Mouse (Mus musculus) embryonic fibroblast, embryonic 13.5 days (primary cell): ENCODE measurements around the gene 1700020L24Rik. TPM values are rescaled to one million over a fixed set of nuclear protein-coding genes. Genes with fewer than 3 reads are reported as not detected.

Source experiments
- H3K27ac ChIP-seq: 2 replicates; pipeline ENCODE4 v1.5.1; 2012; ENCODE audit warnings: low read length, control low read depth, inconsistent platforms; ENCODE audit not compliant: insufficient read depth
- H3K4me1 ChIP-seq: 2 replicates; pipeline ENCODE4 v1.6.1; 2011; ENCODE audit warnings: low read length; ENCODE audit not compliant: control insufficient read depth, insufficient read depth
- H3K4me3 ChIP-seq: 2 replicates; pipeline ENCODE4 v1.5.1; 2011; ENCODE audit warnings: mild to moderate bottlenecking, control low read depth, low read length; ENCODE audit not compliant: insufficient read depth
- CTCF ChIP-seq: IDR thresholded peaks from 2 replicates; pipeline ENCODE4 v1.5.1; 2011; ENCODE audit warnings: mild to moderate bottlenecking, control low read depth, low read length, moderate library complexity, borderline replicate concordance; ENCODE audit not compliant: insufficient read depth
- POLR2A ChIP-seq: IDR thresholded peaks from 2 replicates; pipeline ENCODE4 v1.6.1; 2011; ENCODE audit warnings: low read depth, mild to moderate bottlenecking, control low read depth, low read length, moderate library complexity
- polyA plus RNA-seq: library from polyadenylated mRNA; stranded (reverse); fragments of >200 nt; gene quantifications from 2 replicates; pipeline ENCODE4 v1.2.4, GENCODE M21; 2011; ENCODE audit warnings: low read depth; ENCODE audit not compliant: missing spikeins, insufficient read length

1700020L24Rik gene
- polyA plus RNA-seq, 1 experiment = not detected

DNA sequence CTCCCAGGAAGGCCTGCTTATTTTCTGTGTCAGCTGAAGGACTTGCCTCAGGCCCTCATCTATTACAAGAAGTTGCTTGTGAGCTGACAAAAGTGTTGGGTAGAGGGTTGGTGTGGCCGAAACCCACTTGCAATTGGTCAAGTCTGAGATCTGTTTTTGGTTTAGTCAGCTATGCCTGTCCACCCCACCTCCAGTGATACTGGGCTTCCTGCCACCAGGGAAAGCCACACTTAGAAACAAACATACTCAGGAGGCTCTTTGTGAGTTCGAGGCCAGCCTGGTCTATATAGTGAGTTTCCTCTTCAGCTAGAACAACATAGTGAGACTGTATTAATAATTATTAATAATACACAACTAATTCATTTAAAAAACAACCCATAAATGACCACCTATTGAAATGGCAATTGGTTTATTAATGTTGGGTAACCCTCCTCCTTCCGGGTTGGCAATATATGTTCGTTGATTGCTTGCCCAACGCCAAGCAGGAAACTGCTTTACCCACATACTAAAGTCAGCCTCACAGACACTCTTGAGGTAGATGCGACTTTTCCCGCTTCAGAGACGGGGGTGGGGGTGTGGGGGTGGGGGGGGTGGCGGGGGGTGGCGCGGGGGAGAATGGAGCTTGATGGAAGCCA, 2.1 kb downstream of the 1700020L24Rik start:
- TF ChIP-seq CTCF (no peak), POLR2A (no peak)
- Histone ChIP-seq H3K4me1 (no peaks in the 10 kb centered on the region), H3K27ac (no peak overlapping the region), H3K4me3 (no peak overlapping the region)

DNA sequence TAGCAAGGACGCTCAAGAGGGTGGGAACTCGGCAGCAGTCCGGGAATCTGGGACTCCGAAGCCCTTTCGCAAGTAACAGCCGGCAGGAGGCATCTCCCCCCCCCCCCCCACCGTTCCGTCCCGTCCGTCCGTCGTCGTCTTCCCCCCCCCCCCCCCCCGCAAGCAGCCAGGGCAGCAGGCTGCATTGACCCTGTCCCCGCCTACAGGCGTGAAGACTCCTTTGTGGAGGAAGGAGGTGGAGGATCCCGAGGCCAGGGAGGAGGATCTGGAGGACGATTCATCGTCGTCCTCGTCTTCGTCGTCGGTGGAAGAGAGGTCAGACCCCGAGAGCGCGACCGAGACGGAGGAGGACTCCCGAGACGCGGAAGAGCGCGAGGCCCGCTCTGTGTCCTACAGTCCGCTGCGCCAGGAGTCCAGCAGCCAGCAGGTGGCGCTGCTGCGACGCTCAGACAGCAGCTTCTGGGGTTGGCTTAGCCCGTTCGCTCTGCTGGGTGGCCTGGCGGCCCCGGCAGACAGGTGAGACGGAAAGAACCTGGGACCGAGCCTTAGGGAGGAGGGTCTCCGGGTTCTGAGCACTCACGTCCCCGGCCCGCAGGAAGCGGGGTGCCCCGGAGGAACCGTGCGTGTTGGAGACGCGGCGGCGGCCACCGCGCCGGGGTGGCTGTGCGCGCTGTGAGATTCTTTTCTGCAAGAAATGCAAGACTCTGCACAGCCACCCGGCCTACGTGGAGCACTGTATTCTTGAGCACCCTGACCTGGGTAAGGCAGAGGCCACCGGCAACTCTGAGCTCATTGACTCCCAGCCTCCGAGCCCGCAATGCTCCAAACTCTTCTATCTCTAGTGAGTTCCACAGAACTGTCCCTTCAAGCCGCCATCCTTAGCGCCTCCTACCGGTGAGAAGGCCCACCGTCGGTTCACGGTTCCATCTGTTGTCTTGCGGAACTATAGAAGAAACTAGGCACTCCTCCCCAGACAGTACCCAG, 2.9 kb downstream of the 1700020L24Rik start:
- Histone ChIP-seq H3K4me3 (peak overlapping the region; percentile 59), H3K4me1 (no peaks in the 10 kb centered on the region), H3K27ac (no peak overlapping the region)
- peak; percentile 28; the same call in 1 of the 2 replicates for TF ChIP-seq POLR2A
- peak; percentile 99 for TF ChIP-seq CTCF

DNA sequence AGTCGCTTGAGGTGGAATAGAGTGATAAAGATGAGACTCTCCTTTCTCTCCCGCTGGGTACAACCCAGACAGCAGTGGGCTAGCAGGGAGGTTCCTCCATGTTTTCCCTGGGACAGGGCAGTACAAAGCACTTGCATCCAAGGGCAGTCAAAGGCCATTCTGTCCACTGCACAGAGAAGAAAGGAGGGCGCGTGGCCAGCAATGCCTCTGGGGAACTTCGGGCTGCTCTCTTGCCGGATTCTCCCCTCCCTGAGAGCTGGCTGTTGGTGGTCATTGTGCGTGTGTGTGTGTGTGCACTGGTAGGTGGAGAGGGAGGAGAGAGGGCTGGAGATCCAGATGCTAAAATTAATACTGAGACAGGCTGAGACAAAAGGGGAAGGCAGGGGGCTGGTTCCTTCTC, 3.8 kb downstream of the 1700020L24Rik start:
- Histone ChIP-seq H3K4me1 (no peaks in the 10 kb centered on the region), H3K27ac (no peak overlapping the region), H3K4me3 (no peak overlapping the region)
- TF ChIP-seq CTCF = no peak
- TF ChIP-seq POLR2A = no peak

DNA sequence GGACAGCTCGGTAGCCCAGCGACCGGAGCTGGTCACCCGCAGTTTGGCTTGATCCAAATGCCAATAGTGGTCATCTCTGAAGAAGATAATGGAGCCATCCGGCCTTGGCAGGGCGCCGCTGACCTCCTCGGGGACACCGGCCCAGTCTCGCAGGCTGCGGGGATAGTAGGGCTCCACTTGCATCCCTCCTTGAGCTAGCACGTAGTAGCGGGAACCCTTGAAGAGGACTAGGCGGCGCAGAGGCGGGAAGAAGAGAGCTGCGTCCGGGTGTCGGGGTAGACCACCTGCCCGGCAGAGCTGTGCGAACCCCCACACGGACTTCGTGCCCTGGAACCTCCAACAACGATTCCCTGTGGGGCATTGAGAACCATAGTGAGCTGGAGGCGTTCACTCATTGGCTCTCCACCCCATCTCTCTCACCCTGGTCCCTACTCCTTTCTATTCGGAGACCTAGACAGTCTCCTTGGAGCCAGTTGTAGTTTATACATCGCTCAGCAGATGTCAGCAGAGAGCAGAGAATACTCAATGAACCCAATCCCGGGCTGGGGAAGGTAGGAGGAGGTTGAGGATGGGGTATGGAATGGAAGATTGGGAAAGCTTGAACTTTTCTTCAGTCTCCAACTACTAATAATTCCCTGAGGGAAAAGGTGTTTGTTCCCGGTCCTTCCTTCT, 5.3 kb downstream of the 1700020L24Rik start:
- Histone ChIP-seq H3K4me1 (no peaks in the 10 kb centered on the region), H3K27ac (no peak overlapping the region), H3K4me3 (no peak overlapping the region)
- no peak for TF ChIP-seq POLR2A
- no peak for TF ChIP-seq CTCF

DNA sequence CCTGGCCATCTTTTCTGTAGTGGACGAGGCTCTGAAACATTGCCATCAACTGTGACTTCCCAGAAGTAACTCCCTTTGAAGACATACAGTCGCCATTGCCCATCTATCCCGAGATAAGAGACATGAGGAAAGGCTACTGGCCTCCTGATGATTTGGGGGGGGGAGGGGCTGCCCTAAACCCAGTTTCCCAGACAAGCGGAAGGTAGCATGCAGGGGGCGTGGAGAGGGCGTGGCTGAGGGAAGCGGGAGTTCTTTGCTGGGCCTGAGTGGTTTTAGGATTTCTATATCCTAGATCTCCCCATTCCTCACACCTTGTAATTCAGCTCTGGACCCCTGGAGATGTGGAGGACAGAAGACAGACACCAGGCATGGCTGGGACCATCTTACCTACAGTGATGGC, 6.3 kb downstream of the 1700020L24Rik start:
- Histone ChIP-seq H3K4me3 (no peak overlapping the region), H3K4me1 (peaks cover 3% of the 10 kb centered on the region; the same call in 1 of the 2 replicates), H3K27ac (no peak overlapping the region)
- TF ChIP-seq CTCF = no peak
- TF ChIP-seq POLR2A = no peak

DNA sequence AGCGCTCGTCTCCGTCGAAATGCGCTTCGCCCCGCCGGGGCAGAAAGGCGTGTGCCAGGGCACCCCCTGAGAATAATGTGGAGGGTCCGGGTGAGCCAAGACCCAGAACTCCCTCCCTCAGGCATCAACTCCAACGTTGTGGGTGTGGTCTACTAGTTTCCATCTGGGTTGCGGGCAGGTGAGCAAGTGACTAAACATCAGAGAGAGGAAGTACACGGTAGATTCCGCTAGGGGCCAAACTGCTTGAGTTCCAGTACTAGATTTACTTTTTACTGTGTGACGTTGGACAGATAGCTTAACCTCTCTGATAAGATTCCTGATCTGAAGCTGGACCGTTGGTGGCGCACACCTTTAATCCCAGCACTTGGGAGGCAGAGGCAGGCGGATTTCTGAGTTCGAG, 7.5 kb downstream of the 1700020L24Rik start:
- H3K4me3 ChIP-seq = no peak overlapping the region
- no peak overlapping the region for H3K27ac ChIP-seq
- H3K4me1 ChIP-seq = peaks cover 7% of the 10 kb centered on the region; the same call in 1 of the 2 replicates
- TF ChIP-seq POLR2A = no peak
- no peak for TF ChIP-seq CTCF

DNA sequence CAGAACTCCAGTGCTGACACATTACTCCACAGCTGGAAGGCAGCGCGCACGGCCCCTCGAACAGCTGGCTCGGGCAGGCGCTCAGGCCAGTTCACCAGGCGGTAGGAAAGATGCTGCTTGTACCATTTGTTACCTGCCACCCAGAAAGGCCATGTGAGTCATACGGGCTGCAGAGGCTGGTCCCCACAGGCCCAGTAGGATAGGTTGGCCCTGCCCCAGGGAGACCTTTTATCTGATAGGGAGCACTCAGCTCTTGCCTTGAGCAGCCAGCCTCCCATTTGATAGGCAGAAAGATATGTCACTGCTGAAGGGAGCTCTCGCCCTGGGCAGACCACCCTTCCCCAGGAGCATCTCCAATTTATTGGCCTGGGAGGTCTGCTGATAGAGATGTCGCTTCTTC, 10.1 kb downstream of the 1700020L24Rik start:
- TF ChIP-seq CTCF (no peak), POLR2A (no peak)
- no peak overlapping the region for H3K4me3 ChIP-seq
- peaks cover 7% of the 10 kb centered on the region; the same call in 1 of the 2 replicates for H3K4me1 ChIP-seq
- no peak overlapping the region for H3K27ac ChIP-seq

DNA sequence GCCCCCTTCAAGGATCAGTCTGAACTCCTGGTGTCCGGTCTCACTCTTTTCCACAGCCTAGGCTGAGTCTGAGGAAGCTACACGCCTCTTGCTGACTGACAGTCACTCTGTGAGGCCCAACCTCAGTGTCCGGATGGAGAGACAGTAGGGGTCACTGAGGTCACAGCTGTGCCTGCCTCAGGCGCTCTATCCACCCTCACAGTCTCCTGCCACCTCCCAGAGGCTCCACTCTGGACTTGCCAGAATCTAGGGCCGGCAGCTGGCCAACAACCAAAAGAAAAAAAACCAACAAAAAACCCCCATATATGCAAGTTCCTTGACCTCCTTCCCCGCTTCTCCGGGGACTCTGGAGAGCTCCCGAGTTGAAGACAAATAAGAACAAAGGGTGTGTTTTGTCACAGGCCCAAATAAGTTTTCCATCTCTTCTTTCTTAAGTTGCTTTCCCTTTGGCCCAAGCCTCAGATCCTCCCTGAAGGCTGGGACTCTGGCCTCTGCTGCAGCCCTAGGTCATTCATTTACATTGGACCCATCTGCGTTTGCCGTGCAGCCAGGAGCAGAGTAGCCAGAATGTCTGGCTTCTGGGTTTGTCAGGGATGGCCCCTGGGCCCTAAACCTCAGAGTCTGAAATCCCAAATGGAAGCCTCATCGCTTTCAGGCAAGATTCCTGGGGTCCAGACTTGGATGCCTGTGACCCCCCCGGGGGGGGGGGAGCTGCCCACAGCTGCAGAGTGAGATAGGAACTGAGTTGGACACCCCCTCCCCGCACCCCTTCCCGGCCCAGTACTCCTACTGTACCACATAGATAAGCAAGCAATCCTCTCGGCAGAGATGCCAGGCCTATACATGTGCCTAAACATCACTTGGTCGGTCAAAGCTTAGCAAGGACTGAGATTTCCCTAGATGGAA, 10.8 kb downstream of the 1700020L24Rik start:
- no peak overlapping the region for H3K27ac ChIP-seq
- TF ChIP-seq POLR2A (no peak), CTCF (no peak)
- no peak overlapping the region for H3K4me3 ChIP-seq
- peaks cover 7% of the 10 kb centered on the region; the same call in 1 of the 2 replicates for H3K4me1 ChIP-seq

DNA sequence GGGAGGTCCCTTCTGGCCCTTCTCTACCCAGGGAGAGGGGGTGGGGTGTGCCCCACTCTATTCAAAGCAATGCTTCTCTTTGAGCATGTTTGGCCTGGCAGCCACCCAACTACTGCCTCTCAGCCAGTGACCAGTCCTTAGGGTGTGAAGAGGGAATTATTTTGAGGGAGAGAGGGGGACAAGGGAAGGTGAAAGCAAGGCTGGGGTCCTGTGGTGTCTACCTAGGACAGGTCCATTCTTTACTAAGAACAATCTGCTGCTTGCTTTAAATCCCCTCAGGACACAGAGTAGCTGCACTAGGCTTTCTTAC, 11.4 kb downstream of the 1700020L24Rik start:
- Histone ChIP-seq H3K27ac (no peak overlapping the region), H3K4me1 (peaks cover 7% of the 10 kb centered on the region; the same call in 1 of the 2 replicates), H3K4me3 (no peak overlapping the region)
- TF ChIP-seq CTCF (no peak), POLR2A (no peak)
